Mouse (Mus musculus): Measurements from ENCODE around the gene Rad18.
A peak's percentile ranks its signal among the peaks of the same experiment; 100 is the strongest.
"Not testable (repeated sequence)": the region's sequence is repeated elsewhere in the genome, so short reads cannot be mapped to it uniquely, and the experiment has no call there.

Rad18 gene

DNA sequence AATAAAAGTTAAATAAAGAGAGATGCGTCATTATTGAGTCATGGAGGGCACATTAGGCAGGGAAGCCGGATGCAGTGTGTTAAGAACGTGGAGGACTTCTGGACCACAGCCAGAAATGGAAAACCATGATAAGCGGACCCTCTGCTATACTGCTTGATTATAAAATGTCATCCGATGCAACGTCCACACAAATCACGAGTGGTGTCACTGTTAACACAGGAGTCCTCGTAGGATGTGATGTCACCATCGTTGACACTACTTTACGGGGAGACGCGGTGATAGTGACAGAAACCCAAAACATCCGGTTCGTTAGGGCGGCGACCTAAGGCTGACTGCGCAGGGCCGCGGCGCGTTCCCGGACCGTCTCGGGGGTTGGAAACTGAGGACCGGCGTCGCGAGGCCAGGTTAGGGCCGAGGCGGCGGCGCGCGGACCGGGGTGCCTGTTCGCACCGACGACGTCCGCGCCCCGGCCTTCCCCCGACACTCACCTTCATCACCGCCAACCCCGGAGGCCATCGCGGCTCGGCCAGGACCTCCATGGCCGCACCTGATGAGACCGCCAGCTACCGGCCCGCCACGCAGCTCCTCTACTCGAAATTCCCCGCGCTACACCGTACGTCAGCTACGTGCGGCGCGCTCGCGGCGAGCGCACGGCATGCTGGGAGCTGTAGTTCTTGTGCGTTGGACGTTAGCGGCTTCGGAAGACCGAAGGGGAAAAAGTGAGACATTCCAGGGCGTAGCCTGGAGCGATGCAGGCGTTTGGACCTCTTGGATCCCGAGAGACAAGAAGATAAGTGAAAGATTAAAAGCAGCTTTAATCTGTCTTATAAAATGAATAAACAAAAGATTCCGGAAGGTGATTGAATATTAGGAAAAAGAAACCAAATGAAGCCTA lies at the start of gene Rad18:
Gene Rad18 (minus strand): TSS at position 631 of the 895 bp plus-strand sequence.
- DNase-seq (ENCODE audit: low spot score in 2 of 2) = peak; percentile 65 to 81

DNA sequence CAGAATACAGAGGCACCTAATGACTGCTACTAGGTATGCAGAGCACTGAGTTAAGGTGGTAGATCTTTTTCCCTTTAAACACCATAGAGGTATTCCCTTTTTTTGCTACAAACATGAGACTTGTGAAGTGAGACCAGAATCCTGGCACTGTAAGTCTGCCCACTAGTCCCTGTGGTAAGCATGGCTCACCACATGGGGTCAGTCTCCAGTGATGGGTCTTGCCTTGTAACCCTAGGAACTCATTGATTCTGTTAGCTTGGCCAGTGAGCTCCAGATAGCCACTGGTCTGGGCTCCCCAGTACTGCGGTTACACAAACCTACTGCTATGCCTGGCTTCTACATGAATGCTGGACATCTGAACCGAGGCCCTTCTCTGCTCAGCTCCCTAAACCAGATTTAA lies 45.8 kb upstream of the Rad18 start:
- DNase-seq (ENCODE audit: low spot score in 2 of 2) = no peak

DNA sequence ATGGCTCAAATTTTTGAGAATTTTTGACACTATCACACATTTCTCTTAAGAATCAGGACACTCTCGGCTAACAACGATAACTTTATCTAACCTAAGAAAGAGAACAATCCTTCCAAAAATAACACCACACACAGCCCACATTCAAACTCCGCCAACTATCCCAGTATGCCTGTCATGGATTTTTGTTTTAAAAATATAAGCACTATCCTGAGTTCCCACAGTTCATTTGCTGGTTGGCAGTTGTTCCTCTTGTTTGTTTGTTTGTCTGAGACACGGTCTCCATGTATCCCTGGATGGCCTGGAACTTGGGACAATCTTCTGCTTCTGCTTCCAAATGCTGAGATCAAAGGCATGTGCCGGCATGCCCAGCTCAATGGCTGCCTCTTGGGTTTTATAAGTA lies 45.3 kb upstream of the Rad18 start:
- DNase-seq (ENCODE audit: low spot score in 2 of 2) = no peak

DNA sequence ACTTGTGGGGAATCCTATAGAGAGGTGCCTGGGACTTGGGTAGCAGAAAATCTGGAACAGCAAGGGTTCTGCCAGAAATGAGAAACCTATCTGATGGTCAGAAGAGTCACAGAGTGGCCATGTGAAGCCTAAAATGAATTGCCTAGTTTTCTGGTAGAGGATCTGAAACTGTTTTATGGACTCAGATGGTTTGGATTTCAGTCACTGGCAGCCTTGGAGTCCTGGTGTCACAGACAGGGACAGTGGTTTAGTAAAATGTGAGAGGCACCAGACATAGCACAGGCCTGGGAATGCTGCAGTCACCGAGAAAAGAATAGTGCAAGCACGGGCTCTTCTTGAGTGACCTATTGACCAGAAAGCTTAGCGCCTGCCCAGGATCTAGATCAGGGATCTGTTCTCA lies 43.1 kb upstream of the Rad18 start:
- no peak for DNase-seq (ENCODE audit: low spot score in 2 of 2)

DNA sequence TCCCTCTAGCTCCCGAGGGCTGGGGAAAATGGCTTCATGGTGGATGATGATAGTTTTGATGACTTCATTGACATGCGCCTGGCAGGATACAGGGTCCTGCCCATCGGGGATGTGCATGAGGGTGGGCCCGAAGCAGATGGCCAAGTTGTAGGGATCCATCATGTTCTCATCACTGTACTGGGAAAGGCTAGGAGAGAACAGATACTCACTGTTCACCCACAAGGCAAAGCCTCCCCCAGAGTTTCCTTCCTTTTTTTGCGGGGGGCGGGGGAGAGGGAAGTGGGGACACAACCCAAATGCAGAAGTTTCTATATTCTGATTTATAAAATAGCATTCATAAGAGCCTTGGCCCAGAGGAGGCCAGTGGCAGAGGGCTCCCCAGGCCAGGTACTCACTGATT lies 42.4 kb upstream of the Rad18 start:
- no peak for DNase-seq (ENCODE audit: low spot score in 2 of 2)

DNA sequence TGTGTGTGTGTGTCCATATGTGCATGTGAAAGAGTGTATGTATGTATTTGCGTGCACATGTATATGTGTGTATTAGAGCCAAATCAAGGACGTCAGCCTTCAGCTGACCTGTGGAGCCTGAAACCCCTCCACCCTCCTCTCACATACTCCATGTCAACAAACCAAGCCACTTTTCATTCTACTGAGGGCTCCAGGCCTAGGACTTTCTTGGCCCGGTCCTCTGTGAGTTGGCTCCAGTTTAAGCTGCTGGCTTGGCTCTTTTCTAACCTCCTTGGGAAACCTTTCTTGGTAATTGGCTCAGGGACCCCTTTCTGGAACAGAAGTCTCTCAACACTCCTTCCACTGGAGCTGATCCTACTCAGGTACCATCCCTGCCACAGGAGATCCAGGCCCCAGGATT lies 40.0 kb upstream of the Rad18 start:
- DNase-seq (ENCODE audit: low spot score in 2 of 2) = no peak

DNA sequence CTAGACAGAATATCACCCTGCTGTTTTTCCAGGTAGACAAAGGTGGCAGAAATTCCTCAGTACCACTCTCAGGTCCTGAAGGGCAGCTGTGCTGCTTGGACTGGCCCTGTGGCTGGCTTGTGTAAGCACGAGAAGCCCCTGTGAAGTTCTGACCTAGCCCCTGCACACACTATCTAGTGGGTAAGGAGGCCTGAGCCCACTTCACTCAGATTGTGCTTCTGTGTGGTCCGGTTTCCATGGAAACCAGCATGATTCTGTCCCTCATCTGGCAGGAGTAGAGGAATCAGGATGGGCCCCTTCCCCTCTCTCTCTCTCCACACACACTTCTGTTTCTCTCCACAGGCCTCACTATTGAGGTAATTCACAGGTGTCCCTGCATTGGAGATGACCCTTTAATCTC lies 38.6 kb upstream of the Rad18 start:
- DNase-seq (ENCODE audit: low spot score in 2 of 2) = no peak

DNA sequence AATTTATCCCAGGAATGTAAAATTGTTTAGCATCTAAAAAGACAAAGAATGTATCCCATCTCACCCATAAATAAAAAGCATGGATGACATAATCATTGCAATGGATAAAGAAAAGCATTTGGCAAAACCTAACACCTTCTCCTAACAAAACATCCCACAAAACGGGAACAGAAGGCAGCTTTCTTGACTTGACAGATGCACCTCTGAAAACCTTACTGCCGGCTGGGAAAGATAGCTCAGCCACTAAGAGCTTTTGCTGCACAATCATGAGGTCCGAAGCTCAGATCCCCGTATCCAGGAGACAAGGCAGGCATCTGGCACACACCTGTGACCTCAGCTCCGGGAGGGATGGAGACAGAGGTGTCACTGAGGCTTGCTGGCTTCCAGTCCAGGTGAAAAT lies 37.5 kb upstream of the Rad18 start:
- no peak for DNase-seq (ENCODE audit: low spot score in 2 of 2)

DNA sequence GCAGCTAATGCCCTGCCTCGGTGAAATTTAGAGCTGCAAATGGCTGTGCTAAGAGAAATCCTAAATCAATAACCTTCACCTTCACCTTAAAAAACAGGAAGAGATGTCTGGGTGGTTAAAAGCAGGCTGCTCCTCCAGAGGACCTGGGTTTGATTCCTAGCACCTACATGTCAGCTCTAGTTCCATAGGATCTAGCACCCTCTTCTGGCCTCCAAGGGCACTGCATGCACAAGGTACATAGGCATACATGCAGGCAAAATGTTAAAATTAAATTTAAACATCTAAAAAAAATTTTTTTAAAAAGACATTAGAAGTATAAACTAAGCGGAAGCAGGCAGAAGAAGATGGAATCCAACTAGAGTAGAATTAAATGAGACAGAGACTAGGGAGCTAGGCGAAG lies 35.9 kb upstream of the Rad18 start:
- DNase-seq (ENCODE audit: low spot score in 2 of 2) = no peak

DNA sequence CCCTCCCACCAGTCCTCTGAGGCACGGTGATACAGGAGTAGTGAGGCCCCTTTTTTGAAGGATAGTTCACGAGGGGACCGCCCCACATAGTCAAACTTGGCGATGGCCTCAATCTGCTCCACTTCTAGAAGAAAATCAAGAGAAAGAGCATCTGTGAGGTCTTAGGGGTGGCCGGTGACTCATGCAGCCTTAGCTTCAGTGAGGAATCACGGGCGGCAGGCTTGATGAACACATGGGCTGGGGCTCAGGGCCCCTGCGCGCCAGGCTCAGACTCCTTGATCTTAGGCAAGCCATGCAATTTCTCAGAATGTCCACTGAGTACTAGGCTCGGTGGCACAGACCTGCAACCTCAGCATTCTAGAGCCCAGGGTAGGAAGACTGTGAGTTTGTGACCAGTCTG lies 34.9 kb upstream of the Rad18 start:
- DNase-seq (ENCODE audit: low spot score in 2 of 2) = no peak

DNA sequence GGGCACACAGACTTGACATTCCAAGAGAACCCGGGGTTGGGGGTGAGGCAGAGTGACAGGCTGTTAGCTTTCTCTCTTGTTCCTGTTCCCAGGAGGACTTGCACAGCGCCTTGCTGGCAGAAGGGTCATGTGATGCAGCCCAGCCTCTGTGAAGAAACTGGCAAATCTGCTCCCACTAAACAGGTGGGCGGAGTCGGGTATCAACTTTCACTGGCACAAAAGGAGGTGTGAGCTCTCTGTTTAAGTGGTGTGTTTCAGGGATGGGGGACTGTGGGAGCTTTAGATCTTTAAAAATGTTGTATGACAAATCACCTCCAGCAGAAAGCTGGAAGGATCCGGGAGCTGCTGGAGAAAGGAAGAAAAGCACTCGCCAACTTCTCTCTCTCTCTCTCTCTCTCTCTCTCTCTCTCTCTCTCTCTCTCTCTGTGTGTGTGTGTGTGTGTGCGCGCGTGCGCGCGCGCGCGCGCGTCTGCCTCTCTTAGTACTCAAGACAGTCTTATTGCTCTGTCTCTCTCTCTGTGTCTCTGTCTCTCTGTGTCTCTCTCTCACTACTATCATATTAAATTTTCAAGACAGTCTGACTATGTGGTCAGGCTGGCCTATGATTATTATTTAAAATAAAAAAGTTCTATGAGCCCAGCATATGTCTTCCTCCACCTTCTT lies 32.4 kb upstream of the Rad18 start:
- no peak for DNase-seq (ENCODE audit: low spot score in 2 of 2)

DNA sequence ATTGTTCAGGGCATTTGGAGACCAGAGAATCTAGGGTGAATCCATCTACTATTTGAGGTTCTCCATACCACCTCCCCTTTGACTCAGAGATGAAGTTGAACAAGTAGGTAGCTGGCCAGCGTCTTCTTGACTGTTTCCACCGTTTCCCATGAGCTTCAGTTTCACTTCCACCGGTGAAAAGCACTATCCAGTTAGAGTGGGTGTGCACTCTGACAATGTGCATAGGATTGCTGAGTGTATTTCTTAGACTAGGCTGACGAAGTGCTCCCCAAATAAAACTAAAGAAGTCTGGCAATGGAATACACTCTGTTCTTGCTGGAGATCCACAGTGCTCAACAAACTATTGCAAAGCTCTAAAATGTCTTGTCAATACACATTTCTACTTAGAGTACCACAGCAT lies 29.0 kb upstream of the Rad18 start:
- DNase-seq (ENCODE audit: low spot score in 2 of 2) = no peak

DNA sequence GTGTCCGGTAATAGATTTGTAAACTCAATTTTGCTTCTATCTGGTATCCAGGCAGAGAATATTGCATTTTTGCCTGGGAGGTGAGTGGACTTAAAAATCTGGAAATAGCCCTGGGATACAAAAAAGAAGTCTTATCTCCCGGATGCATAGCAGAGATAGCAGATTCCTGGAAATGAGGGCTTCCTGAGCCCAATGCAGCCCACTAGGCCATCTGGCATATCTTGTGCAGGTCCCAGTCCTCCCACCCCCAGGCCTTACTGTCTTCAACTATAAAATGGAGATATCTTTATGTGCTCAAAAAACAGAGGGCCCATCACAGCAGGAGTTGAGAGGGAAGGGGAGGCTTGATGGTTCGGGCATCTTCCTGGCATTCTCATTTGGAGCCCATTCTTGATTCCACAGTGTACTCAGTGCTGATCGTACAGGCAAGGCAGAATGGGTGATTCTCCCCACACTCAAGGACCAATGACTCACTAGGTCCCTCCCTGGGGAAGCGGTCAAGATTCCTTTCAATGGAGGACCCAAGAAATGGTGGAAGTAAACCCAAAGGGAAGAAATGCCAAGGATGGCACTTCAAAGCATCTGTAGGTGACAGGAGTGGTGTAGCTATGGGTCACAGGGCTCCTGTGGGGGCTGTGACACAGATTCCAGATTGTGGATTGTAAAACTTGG lies 24.1 kb upstream of the Rad18 start:
- no peak for DNase-seq (ENCODE audit: low spot score in 2 of 2)

DNA sequence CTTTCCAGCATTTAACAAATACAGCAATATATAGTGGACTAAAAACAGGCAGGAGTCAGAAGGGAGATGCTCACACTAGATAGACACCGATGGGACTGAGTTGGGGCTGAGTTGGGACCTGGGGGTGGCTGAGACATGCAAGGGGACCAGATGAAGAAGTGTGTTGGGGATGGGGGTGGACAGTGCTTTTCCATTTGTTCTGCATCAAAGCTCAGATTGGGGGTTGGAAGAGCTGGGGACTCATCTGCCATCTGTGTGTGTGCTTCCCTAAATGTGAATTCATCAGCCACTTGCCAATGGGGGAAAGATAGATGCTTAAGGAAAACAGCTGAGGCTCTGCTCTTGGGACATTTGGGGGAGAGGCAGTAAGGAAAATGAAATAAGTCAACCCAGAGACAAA lies 23.5 kb upstream of the Rad18 start:
- no peak for DNase-seq (ENCODE audit: low spot score in 2 of 2)

DNA sequence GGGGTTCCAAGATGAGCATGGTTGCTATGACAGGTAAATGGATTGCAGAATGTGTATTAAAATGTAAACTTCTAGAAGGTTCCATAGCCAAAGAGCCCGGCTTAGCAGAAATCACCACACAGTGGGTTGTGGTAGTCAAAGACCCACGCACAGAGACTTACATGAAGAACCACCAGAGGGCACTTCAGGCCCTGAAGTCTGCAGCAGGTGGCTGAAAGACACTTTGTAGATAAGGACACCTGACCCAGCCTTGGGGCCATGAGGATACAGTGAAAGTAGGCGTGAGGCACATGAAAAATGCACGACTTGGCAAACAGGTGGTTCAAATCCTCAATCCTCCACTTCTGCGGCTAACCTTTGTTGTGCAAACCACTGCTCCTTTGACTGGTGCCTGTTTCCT lies 20.7 kb upstream of the Rad18 start:
- peak in 1 of 2 experiments; percentile 31 for DNase-seq (ENCODE audit: low spot score in 2 of 2)

DNA sequence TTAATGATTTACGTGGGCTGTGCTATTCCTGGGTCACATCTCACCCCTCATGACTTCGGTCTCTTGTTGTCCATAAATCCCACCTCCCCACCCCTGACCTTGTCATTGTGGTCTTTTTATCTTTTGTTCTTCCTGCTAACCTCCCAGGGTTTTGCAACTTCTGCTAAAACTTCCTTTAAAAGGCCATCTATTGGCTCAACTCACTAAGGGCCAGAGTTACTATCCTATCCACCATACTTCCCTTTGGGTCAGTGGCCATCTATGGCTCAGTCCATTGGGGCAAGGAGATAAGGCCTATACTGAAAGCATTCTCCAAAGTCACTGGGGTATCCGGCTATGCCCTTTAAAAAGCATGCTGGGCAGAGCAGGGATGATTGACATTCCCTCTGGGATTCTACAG lies 17.5 kb upstream of the Rad18 start:
- DNase-seq (ENCODE audit: low spot score in 2 of 2) = no peak

DNA sequence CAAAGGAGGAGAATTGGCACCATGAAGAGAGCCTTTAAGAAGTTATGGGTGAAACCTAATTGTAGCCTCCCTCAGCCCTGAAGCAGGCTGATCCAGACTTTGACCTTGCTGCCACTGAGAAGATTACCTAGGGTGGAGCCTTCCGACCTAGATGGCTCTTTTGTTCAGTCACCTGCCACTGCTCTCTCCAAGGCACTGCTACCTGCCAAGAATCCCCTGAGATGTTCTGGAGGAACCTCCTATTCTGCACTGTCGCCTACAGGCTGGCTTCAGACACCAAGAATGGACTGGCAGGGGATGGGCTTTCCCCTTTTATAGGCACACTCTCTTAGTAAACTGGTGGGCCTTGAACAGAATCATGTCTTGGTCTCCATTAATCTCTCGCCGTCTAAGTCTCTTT lies 5.8 kb upstream of the Rad18 start:
- not testable (repeated sequence) for DNase-seq (ENCODE audit: low spot score in 2 of 2)

DNA sequence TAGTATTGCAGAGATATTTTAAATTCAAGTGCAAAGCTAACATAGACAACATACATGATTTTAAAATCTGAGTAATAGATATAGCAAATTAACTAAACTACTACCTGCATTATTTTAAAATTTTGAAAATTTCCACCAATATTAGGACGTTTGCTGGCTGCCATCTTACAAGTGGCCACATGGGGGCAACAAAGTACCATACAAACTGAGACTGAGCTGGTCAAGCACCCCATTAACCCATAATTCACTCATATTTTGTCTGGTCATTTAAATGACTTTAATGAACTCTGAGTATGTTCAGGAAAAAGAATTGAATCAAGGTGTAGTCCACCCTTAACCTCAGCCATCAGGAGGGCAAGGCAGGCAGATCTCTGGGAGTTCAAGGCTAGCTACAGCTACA lies 3.9 kb upstream of the Rad18 start:
- DNase-seq (ENCODE audit: low spot score in 2 of 2) = peak in 1 of 2 experiments; percentile 64

DNA sequence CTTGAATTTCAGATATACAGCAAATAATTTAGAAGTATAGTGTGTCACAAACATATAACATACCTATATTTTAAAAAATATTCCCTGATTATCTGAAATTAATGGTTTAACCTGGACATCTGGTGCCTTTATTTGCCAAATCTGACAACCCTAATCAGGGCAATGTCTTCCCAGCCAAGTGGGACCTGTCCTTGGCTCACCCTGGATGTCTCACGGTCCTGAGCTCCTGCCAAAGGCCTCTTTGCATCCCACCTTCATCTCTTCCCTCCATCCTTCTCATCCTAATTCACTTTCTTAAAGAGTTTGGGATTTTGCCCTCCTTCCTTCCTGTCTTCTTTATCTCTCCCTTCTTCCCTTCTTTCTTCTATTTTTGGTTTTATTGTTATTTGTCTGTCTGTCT lies 2.6 kb upstream of the Rad18 start:
- DNase-seq (ENCODE audit: low spot score in 2 of 2) = no peak

DNA sequence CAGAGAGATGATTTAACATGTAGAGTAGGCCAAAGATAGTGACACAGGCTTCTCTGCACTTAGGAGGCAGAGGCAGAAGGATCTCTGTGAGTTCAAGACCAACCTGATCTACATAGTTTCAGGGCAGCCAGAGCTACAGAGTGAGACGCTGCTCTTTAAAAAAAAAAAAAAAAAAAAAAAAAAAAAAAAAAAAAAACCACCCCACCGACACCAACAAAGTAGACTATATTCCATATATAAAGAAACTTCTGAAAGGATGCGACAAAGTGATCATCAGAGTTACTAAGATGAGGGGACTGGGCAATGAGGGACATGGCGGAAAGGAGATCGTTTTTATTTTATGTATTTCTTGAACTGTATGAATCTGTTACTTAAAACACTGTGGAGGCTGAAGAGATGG lies 2.0 kb downstream of the Rad18 start:
- no peak for DNase-seq (ENCODE audit: low spot score in 2 of 2)

DNA sequence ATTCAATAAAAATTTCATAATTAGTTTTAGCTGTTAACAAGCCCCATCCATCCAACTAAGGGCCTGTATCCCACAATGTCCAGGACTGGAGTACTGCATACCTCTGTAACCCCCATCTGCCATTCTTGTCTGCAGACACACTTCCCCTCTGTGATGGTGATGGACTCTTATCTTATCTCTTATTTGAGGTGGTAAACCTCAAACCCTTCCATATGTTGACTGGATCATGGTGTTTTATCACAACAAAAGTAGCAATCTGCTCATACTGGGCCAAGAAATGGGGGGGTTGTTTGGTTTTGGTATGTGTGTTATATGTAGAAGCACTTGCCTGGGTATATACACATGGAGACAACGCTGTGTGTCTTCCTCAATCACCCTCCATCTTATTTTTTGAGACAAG lies 5.0 kb downstream of the Rad18 start:
- DNase-seq (ENCODE audit: low spot score in 2 of 2) = no peak

DNA sequence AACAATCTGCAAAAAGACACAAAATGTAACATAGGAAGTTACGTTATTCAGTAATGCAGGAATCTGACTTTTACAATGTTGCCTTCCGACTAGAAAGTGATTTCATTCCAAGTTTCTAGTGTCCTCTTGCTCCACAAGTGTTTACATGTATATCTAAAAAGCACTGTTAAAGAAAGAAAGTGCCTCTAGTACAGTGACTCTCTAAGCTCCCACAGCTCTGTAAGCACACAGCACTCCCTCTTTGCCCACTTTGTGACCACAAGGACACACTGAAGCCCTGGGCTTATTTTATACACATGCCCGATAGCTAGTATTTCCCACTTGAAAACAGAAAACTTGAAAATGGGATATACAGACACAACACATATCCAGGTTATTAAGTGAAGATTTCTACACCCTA lies 8.5 kb downstream of the Rad18 start:
- DNase-seq (ENCODE audit: low spot score in 2 of 2) = no peak

DNA sequence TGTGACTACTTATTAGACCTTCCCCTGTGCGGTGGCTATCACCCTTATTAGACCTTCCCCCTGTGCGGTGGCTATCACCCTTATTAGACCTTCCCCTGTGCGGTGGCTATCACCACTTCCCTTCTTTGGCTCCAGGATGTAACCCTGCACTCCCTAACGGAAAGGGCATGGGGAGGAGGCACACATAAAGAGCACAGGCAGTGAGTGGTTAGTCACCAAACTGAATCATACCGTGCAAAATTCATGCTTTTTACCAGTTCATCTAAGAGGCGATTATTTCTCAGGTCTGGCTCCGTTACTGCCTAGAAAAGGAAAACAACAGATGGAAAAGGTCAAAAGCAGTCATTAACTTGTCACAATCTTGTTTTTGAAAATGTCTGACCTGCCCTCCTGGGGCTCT lies 10.0 kb downstream of the Rad18 start:
- no peak for DNase-seq (ENCODE audit: low spot score in 2 of 2)
